Mouse (Mus musculus): ENCODE results near the gene Rpl36al.
"Not testable (repeated sequence)": the region's sequence is repeated elsewhere in the genome, so short reads cannot be mapped to it uniquely, and the experiment has no call there.

The Rpl36al gene

GRCm38 (mm10) chr12:69196444-69197377, 12.8 kb upstream of the Rpl36al start, which contains the start of gene Gm49383:
Gene Gm49383 (minus strand): TSS chr12:69197104.
- peak; percentile 60 for DNase-seq (ENCODE audit: low spot score)

- no peak for DNase-seq (ENCODE audit: low spot score)
Measured at GRCm38 (mm10) chr12:69192637-69193036, 8.8 kb upstream of the Rpl36al start.

GRCm38 (mm10) chr12:69191396-69191795, 7.5 kb upstream of the Rpl36al start:
- DNase-seq (ENCODE audit: low spot score) = no peak

GRCm38 (mm10) chr12:69190522-69190921, 6.6 kb upstream of the Rpl36al start:
- no peak for DNase-seq (ENCODE audit: low spot score)

GRCm38 (mm10) chr12:69190074-69190473, 6.2 kb upstream of the Rpl36al start:
- DNase-seq (ENCODE audit: low spot score) = no peak

- DNase-seq (ENCODE audit: low spot score) = no peak
Measured at GRCm38 (mm10) chr12:69186811-69187471, 3.1 kb upstream of the Rpl36al start.

GRCm38 (mm10) chr12:69185371-69185770, 1.5 kb upstream of the Rpl36al start:
- no peak for DNase-seq (ENCODE audit: low spot score)

- no peak for DNase-seq (ENCODE audit: low spot score)
Measured at GRCm38 (mm10) chr12:69184342-69185295, 736 bp upstream of the Rpl36al start.

GRCm38 (mm10) chr12:69181800-69182199, 2.1 kb downstream of the Rpl36al start:
- no peak for DNase-seq (ENCODE audit: low spot score)

- no peak for DNase-seq (ENCODE audit: low spot score)
Measured at GRCm38 (mm10) chr12:69179371-69179770, 4.5 kb downstream of the Rpl36al start.

GRCm38 (mm10) chr12:69177526-69177925, 6.4 kb downstream of the Rpl36al start:
- no peak for DNase-seq (ENCODE audit: low spot score)

GRCm38 (mm10) chr12:69175975-69176374, 7.9 kb downstream of the Rpl36al start:
- no peak for DNase-seq (ENCODE audit: low spot score)

GRCm38 (mm10) chr12:69171307-69171706, 12.6 kb downstream of the Rpl36al start:
- no peak for DNase-seq (ENCODE audit: low spot score)

GRCm38 (mm10) chr12:69168461-69169106, 15.3 kb downstream of the Rpl36al start, which contains the start of gene Lrr1:
Gene Lrr1 (plus strand): TSS chr12:69168814.
- DNase-seq (ENCODE audit: low spot score) = peak; percentile 91

- DNase-seq (ENCODE audit: low spot score) = no peak
Measured at GRCm38 (mm10) chr12:69167656-69168460, 16.0 kb downstream of the Rpl36al start.

GRCm38 (mm10) chr12:69166861-69167581, 16.9 kb downstream of the Rpl36al start:
- DNase-seq (ENCODE audit: low spot score) = not testable (repeated sequence)

- DNase-seq (ENCODE audit: low spot score) = no peak
Measured at GRCm38 (mm10) chr12:69164904-69165303, 19.0 kb downstream of the Rpl36al start.

- not testable (repeated sequence) for DNase-seq (ENCODE audit: low spot score)
Measured at GRCm38 (mm10) chr12:69163586-69163985, 20.3 kb downstream of the Rpl36al start.

- not testable (repeated sequence) for DNase-seq (ENCODE audit: low spot score)
Measured at GRCm38 (mm10) chr12:69160677-69161076, 23.2 kb downstream of the Rpl36al start.

- DNase-seq (ENCODE audit: low spot score) = no peak
Measured at GRCm38 (mm10) chr12:69159578-69159940, 24.3 kb downstream of the Rpl36al start.

Measured in spleen, adult 12 weeks (tissue).